Mouse (Mus musculus): ENCODE results near the gene Gm11639. TPM values are rescaled to one million over a fixed set of nuclear protein-coding genes. Genes with fewer than 3 reads are reported as not detected.

Gm11639 gene
- polyA plus RNA-seq, 1 experiment from 2014 or later = 0.60 TPM

- H3K4me1 ChIP-seq (replicated peaks) = no peaks in the 10 kb centered on the region
- 91% methylated on average over 9 of the region's 9 CpGs for WGBS
- H3K9me3 ChIP-seq = no peaks in the 10 kb centered on the region
- no peak for ATAC-seq (ENCODE audit: low FRiP score, low read depth)
- no peaks in the 10 kb centered on the region for H3K27me3 ChIP-seq
- no peak overlapping the region for H3K4me2 ChIP-seq
- H3K36me3 ChIP-seq = no peaks in the 10 kb centered on the region
- H3K4me3 ChIP-seq = no peak overlapping the region
- H3K9ac ChIP-seq = no peak overlapping the region
- no peak overlapping the region for H3K27ac ChIP-seq (replicated peaks)
Measured at GRCm38 (mm10) chr11:104744995-104745568, 59.6 kb downstream of the Gm11639 start.

- no peak for ATAC-seq (ENCODE audit: low FRiP score, low read depth)
- H3K9me3 ChIP-seq = no peaks in the 10 kb centered on the region
- 38% methylated on average over 6 of the region's 6 CpGs for WGBS
- H3K9ac ChIP-seq = no peak overlapping the region
- no peaks in the 10 kb centered on the region for H3K27me3 ChIP-seq
- no peaks in the 10 kb centered on the region for H3K36me3 ChIP-seq
- H3K27ac ChIP-seq (replicated peaks) = no peak overlapping the region
- no peak overlapping the region for H3K4me3 ChIP-seq
- no peak overlapping the region for H3K4me2 ChIP-seq
- H3K4me1 ChIP-seq (replicated peaks) = no peaks in the 10 kb centered on the region
Measured at GRCm38 (mm10) chr11:104765762-104766161, 80.3 kb downstream of the Gm11639 start.

- no peak overlapping the region for H3K4me2 ChIP-seq
- no peaks in the 10 kb centered on the region for H3K27me3 ChIP-seq
- WGBS = 52% methylated on average over 1 of the region's 1 CpGs
- no peaks in the 10 kb centered on the region for H3K4me1 ChIP-seq (replicated peaks)
- H3K9ac ChIP-seq = no peak overlapping the region
- no peaks in the 10 kb centered on the region for H3K36me3 ChIP-seq
- H3K27ac ChIP-seq (replicated peaks) = no peak overlapping the region
- ATAC-seq (ENCODE audit: low FRiP score, low read depth) = no peak
- no peak overlapping the region for H3K4me3 ChIP-seq
- no peaks in the 10 kb centered on the region for H3K9me3 ChIP-seq
Measured at GRCm38 (mm10) chr11:104767068-104767467, 81.6 kb downstream of the Gm11639 start.

- no peak overlapping the region for H3K9ac ChIP-seq
- H3K4me3 ChIP-seq = no peak overlapping the region
- H3K27me3 ChIP-seq = no peaks in the 10 kb centered on the region
- no peak overlapping the region for H3K4me2 ChIP-seq
- ATAC-seq (ENCODE audit: low FRiP score, low read depth) = no peak
- no peaks in the 10 kb centered on the region for H3K36me3 ChIP-seq
- 12% methylated on average over 5 of the region's 5 CpGs for WGBS
- H3K4me1 ChIP-seq (replicated peaks) = no peaks in the 10 kb centered on the region
- H3K9me3 ChIP-seq = no peaks in the 10 kb centered on the region
- H3K27ac ChIP-seq (replicated peaks) = no peak overlapping the region
Measured at GRCm38 (mm10) chr11:104768072-104768471, 82.6 kb downstream of the Gm11639 start.

- H3K4me1 ChIP-seq (replicated peaks) = no peaks in the 10 kb centered on the region
- no peak overlapping the region for H3K4me3 ChIP-seq
- WGBS = 65% methylated on average over 2 of the region's 2 CpGs
- no peak overlapping the region for H3K4me2 ChIP-seq
- no peak for ATAC-seq (ENCODE audit: low FRiP score, low read depth)
- no peaks in the 10 kb centered on the region for H3K27me3 ChIP-seq
- H3K9ac ChIP-seq = no peak overlapping the region
- H3K9me3 ChIP-seq = no peaks in the 10 kb centered on the region
- no peak overlapping the region for H3K27ac ChIP-seq (replicated peaks)
- H3K36me3 ChIP-seq = no peaks in the 10 kb centered on the region
Measured at GRCm38 (mm10) chr11:104778796-104779195, 93.3 kb downstream of the Gm11639 start.

GRCm38 (mm10) chr11:104944723-104945122, 259.2 kb downstream of the Gm11639 start:
- no peak for ATAC-seq (ENCODE audit: low FRiP score, low read depth)
- Histone ChIP-seq H3K4me3 (no peak overlapping the region), H3K27me3 (no peaks in the 10 kb centered on the region), H3K27ac (replicated peaks) (no peak overlapping the region), H3K9me3 (no peaks in the 10 kb centered on the region), H3K36me3 (no peaks in the 10 kb centered on the region), H3K4me2 (no peak overlapping the region), H3K9ac (no peak overlapping the region), H3K4me1 (replicated peaks) (no peaks in the 10 kb centered on the region)
- WGBS = 83% methylated on average over 2 of the region's 2 CpGs

GRCm38 (mm10) chr11:104952349-104952748, 266.8 kb downstream of the Gm11639 start:
- WGBS = 77% methylated on average over 4 of the region's 4 CpGs
- H3K4me3 ChIP-seq = no peak overlapping the region
- H3K9ac ChIP-seq = no peak overlapping the region
- H3K27me3 ChIP-seq = no peaks in the 10 kb centered on the region
- no peak for ATAC-seq (ENCODE audit: low FRiP score, low read depth)
- no peaks in the 10 kb centered on the region for H3K36me3 ChIP-seq
- no peaks in the 10 kb centered on the region for H3K9me3 ChIP-seq
- no peak overlapping the region for H3K27ac ChIP-seq (replicated peaks)
- no peak overlapping the region for H3K4me2 ChIP-seq
- no peaks in the 10 kb centered on the region for H3K4me1 ChIP-seq (replicated peaks)

GRCm38 (mm10) chr11:104967862-104968261, 282.4 kb downstream of the Gm11639 start:
- WGBS = 98% methylated on average over 1 of the region's 1 CpGs
- no peak overlapping the region for H3K4me3 ChIP-seq

GRCm38 (mm10) chr11:104968388-104968787, 282.9 kb downstream of the Gm11639 start:
- ATAC-seq (ENCODE audit: low FRiP score, low read depth) = no peak
- no peak overlapping the region for H3K9ac ChIP-seq

More at GRCm38 (mm10) chr11:104967862-104968261, 282.4 kb downstream of the Gm11639 start:
- Histone ChIP-seq H3K27ac (replicated peaks) (no peak overlapping the region), H3K27me3 (no peaks in the 10 kb centered on the region), H3K9ac (no peak overlapping the region), H3K4me1 (replicated peaks) (no peaks in the 10 kb centered on the region), H3K9me3 (no peaks in the 10 kb centered on the region), H3K4me2 (no peak overlapping the region), H3K36me3 (no peaks in the 10 kb centered on the region)
- ATAC-seq (ENCODE audit: low FRiP score, low read depth) = no peak

GRCm38 (mm10) chr11:104971322-104971721, 285.8 kb downstream of the Gm11639 start:
- Histone ChIP-seq H3K9ac (no peak overlapping the region), H3K27me3 (no peaks in the 10 kb centered on the region), H3K9me3 (no peaks in the 10 kb centered on the region), H3K27ac (replicated peaks) (no peak overlapping the region), H3K4me1 (replicated peaks) (no peaks in the 10 kb centered on the region), H3K36me3 (no peaks in the 10 kb centered on the region), H3K4me2 (no peak overlapping the region), H3K4me3 (no peak overlapping the region)
- ATAC-seq (ENCODE audit: low FRiP score, low read depth) = no peak
- WGBS = 5% methylated on average over 4 of the region's 4 CpGs

More at GRCm38 (mm10) chr11:104968388-104968787, 282.9 kb downstream of the Gm11639 start:
- no peak overlapping the region for H3K4me3 ChIP-seq
- H3K27ac ChIP-seq (replicated peaks) = no peak overlapping the region
- H3K4me2 ChIP-seq = no peak overlapping the region
- H3K4me1 ChIP-seq (replicated peaks) = no peaks in the 10 kb centered on the region
- 99% methylated on average over 2 of the region's 2 CpGs for WGBS
- H3K9me3 ChIP-seq = no peaks in the 10 kb centered on the region
- H3K36me3 ChIP-seq = no peaks in the 10 kb centered on the region
- H3K27me3 ChIP-seq = no peaks in the 10 kb centered on the region

- Histone ChIP-seq H3K4me2 (no peak overlapping the region), H3K4me3 (no peak overlapping the region), H3K4me1 (replicated peaks) (no peaks in the 10 kb centered on the region), H3K36me3 (no peaks in the 10 kb centered on the region), H3K27ac (replicated peaks) (no peak overlapping the region), H3K9ac (no peak overlapping the region), H3K9me3 (no peaks in the 10 kb centered on the region), H3K27me3 (no peaks in the 10 kb centered on the region)
- WGBS = 80% methylated on average over 8 of the region's 8 CpGs
- no peak for ATAC-seq (ENCODE audit: low FRiP score, low read depth)
Measured at GRCm38 (mm10) chr11:104972480-104972879, 287.0 kb downstream of the Gm11639 start.

GRCm38 (mm10) chr11:104977976-104978375, 292.5 kb downstream of the Gm11639 start:
- H3K4me2 ChIP-seq = no peak overlapping the region
- WGBS = 61% methylated on average over 5 of the region's 5 CpGs

More at GRCm38 (mm10) chr11:104977976-104978375, 292.5 kb downstream of the Gm11639 start:
- no peak for ATAC-seq (ENCODE audit: low FRiP score, low read depth)
- H3K27me3 ChIP-seq = no peaks in the 10 kb centered on the region
- no peaks in the 10 kb centered on the region for H3K9me3 ChIP-seq
- no peak overlapping the region for H3K27ac ChIP-seq (replicated peaks)
- no peaks in the 10 kb centered on the region for H3K36me3 ChIP-seq
- no peak overlapping the region for H3K4me3 ChIP-seq
- no peaks in the 10 kb centered on the region for H3K4me1 ChIP-seq (replicated peaks)
- no peak overlapping the region for H3K9ac ChIP-seq

All from hindbrain, embryonic 15.5 days (tissue).